Mouse (Mus musculus) E14TG2a.4 (cell line): ENCODE measurements around the gene Vmn1r195.
"Not testable (repeated sequence)": the region's sequence is repeated elsewhere in the genome, so short reads cannot be mapped to it uniquely, and the experiment has no call there.

Experiments used
- CTCF ChIP-seq: conservative IDR thresholded peaks from 2 replicates; pipeline ENCODE4 v1.5.1; 2014; ENCODE audit warnings: low read length
- NANOG ChIP-seq: IDR thresholded peaks from 2 replicates; pipeline ENCODE4 v1.6.1; 2014; ENCODE audit warnings: borderline replicate concordance, low read length, mixed read lengths

- not testable (repeated sequence) for TF ChIP-seq CTCF, NANOG
These were observed 47.3 kb upstream of the Vmn1r195 start, which contains the start of gene Vmn1r193 for GRCm38 (mm10) chr13:22223060-22223459.
